Mouse (Mus musculus): ENCODE data around the gene Phf11c.
A peak's percentile ranks its signal among the peaks of the same experiment; 100 is the strongest.
"Not testable (repeated sequence)": the region's sequence is repeated elsewhere in the genome, so short reads cannot be mapped to it uniquely, and the experiment has no call there.

Gene Phf11c

GRCm38 (mm10) chr14:59395281-59395680, at the start of gene Phf11c:
Phf11c (minus strand) TSS chr14:59395381.
- DNase-seq (ENCODE audit: low spot score), result no peak

GRCm38 (mm10) chr14:59441472-59441805, 46.3 kb upstream of the Phf11c start:
- DNase-seq (ENCODE audit: low spot score), result no peak

- peak; percentile 91 for DNase-seq (ENCODE audit: low spot score)
These were observed 45.6 kb upstream of the Phf11c start, which contains the start of the genes Setdb2 and Cab39l for GRCm38 (mm10) chr14:59440558-59441471. Setdb2 (minus strand) TSS chr14:59440884. Cab39l (plus strand) TSS chr14:59440972.

GRCm38 (mm10) chr14:59440039-59440438, 44.9 kb upstream of the Phf11c start:
- peak; percentile 14 for DNase-seq (ENCODE audit: low spot score)

GRCm38 (mm10) chr14:59438505-59438904, 43.3 kb upstream of the Phf11c start:
- DNase-seq (ENCODE audit: low spot score), result no peak

- DNase-seq (ENCODE audit: low spot score), result no peak
These were observed 42.2 kb upstream of the Phf11c start for GRCm38 (mm10) chr14:59437398-59437797.

- DNase-seq (ENCODE audit: low spot score), result no peak
These were observed 40.0 kb upstream of the Phf11c start for GRCm38 (mm10) chr14:59435206-59435605.

- no peak for DNase-seq (ENCODE audit: low spot score)
These were observed 38.7 kb upstream of the Phf11c start for GRCm38 (mm10) chr14:59433902-59434301.

- no peak for DNase-seq (ENCODE audit: low spot score)
These were observed 35.4 kb upstream of the Phf11c start for GRCm38 (mm10) chr14:59430556-59430955.

GRCm38 (mm10) chr14:59422912-59423663, 27.9 kb upstream of the Phf11c start:
- no peak for DNase-seq (ENCODE audit: low spot score)

GRCm38 (mm10) chr14:59418171-59418570, 23.0 kb upstream of the Phf11c start:
- DNase-seq (ENCODE audit: low spot score), result no peak

- not testable (repeated sequence) for DNase-seq (ENCODE audit: low spot score)
These were observed 19.8 kb upstream of the Phf11c start for GRCm38 (mm10) chr14:59414979-59415378.

GRCm38 (mm10) chr14:59396999-59397398, 1.8 kb upstream of the Phf11c start:
- no peak for DNase-seq (ENCODE audit: low spot score)

- not testable (repeated sequence) for DNase-seq (ENCODE audit: low spot score)
These were observed 5.0 kb downstream of the Phf11c start for GRCm38 (mm10) chr14:59390181-59390580.

- DNase-seq (ENCODE audit: low spot score), result no peak
These were observed 5.6 kb downstream of the Phf11c start for GRCm38 (mm10) chr14:59389532-59389931.

GRCm38 (mm10) chr14:59370348-59371068, 24.7 kb downstream of the Phf11c start:
- no peak for DNase-seq (ENCODE audit: low spot score)

GRCm38 (mm10) chr14:59366386-59367105, 28.6 kb downstream of the Phf11c start:
- DNase-seq (ENCODE audit: low spot score), result no peak

- DNase-seq (ENCODE audit: low spot score), result peak; percentile 64
These were observed 29.9 kb downstream of the Phf11c start, which contains the start of gene Phf11d for GRCm38 (mm10) chr14:59365244-59365644. Phf11d (minus strand) TSS chr14:59365470.

- DNase-seq (ENCODE audit: low spot score), result peak; percentile 21
These were observed 54.0 kb downstream of the Phf11c start, which contains the start of gene Phf11b for GRCm38 (mm10) chr14:59341189-59341588. Phf11b (minus strand) TSS chr14:59341351.

- DNase-seq (ENCODE audit: low spot score), result no peak
These were observed 55.6 kb downstream of the Phf11c start for GRCm38 (mm10) chr14:59339541-59339940.

- DNase-seq (ENCODE audit: low spot score), result not testable (repeated sequence)
These were observed 59.1 kb downstream of the Phf11c start for GRCm38 (mm10) chr14:59336056-59336455.
